Mouse (Mus musculus) cerebellum, adult 9-11 months (tissue): Measurements from ENCODE around the gene Hist1h4m.
"Not testable (repeated sequence)": the region's sequence is repeated elsewhere in the genome, so short reads cannot be mapped to it uniquely, and the experiment has no call there.

ENCODE experiments used
- DNase-seq: peaks from one replicate; pipeline ENCODE4 v3.0.0; 2022

Hist1h4m gene

GRCm38 (mm10) chr13:21811539-21811938 is at the start of gene Hist1h4m:
Gene Hist1h4m, plus strand, starts transcription at chr13:21811746.
- peak; percentile 26 for DNase-seq

- peak; percentile 77 for DNase-seq
These were observed 32.5 kb upstream of the Hist1h4m start for GRCm38 (mm10) chr13:21778814-21779766.

GRCm38 (mm10) chr13:21779767-21780731 is 31.5 kb upstream of the Hist1h4m start, which contains the start of gene Hist1h1b:
Gene Hist1h1b, minus strand, starts transcription at chr13:21780625.
- peak; percentile 79 for DNase-seq

- no peak for DNase-seq
These were observed 30.5 kb upstream of the Hist1h4m start for GRCm38 (mm10) chr13:21781021-21781555.

- no peak for DNase-seq
These were observed 29.9 kb upstream of the Hist1h4m start for GRCm38 (mm10) chr13:21781639-21782038.

GRCm38 (mm10) chr13:21782361-21783254 is 28.9 kb upstream of the Hist1h4m start:
- peak; percentile 57 for DNase-seq

GRCm38 (mm10) chr13:21783255-21783617 is 28.3 kb upstream of the Hist1h4m start, which contains the start of gene Hist1h3i:
Gene Hist1h3i, minus strand, starts transcription at chr13:21783370.
- peak; percentile 75 for DNase-seq

GRCm38 (mm10) chr13:21783734-21784161 is 27.8 kb upstream of the Hist1h4m start:
- peak; percentile 34 for DNase-seq

GRCm38 (mm10) chr13:21784311-21784710 is 27.2 kb upstream of the Hist1h4m start:
- DNase-seq = no peak

GRCm38 (mm10) chr13:21786189-21786898 is 25.2 kb upstream of the Hist1h4m start:
- no peak for DNase-seq

GRCm38 (mm10) chr13:21786899-21787629 is 24.5 kb upstream of the Hist1h4m start, which contains the start of the genes Hist1h2an and Hist1h2bp:
Gene Hist1h2an, minus strand, starts transcription at chr13:21787218.
Gene Hist1h2bp, plus strand, starts transcription at chr13:21787461.
- DNase-seq = peak; percentile 95

GRCm38 (mm10) chr13:21787760-21788593 is 23.6 kb upstream of the Hist1h4m start:
- DNase-seq = no peak

- DNase-seq = no peak
These were observed 21.6 kb upstream of the Hist1h4m start for GRCm38 (mm10) chr13:21789925-21790324.

- DNase-seq = no peak
These were observed 20.8 kb upstream of the Hist1h4m start for GRCm38 (mm10) chr13:21790601-21791283.

- no peak for DNase-seq
These were observed 16.0 kb upstream of the Hist1h4m start for GRCm38 (mm10) chr13:21795584-21795983.

GRCm38 (mm10) chr13:21797163-21797562 is 14.4 kb upstream of the Hist1h4m start:
- not testable (repeated sequence) for DNase-seq

- not testable (repeated sequence) for DNase-seq
These were observed 8.5 kb upstream of the Hist1h4m start for GRCm38 (mm10) chr13:21803058-21803457.

- not testable (repeated sequence) for DNase-seq
These were observed 1.5 kb upstream of the Hist1h4m start, which contains the start of the genes Hist1h2bq and Hist1h2ao for GRCm38 (mm10) chr13:21810073-21810472. Gene Hist1h2bq, minus strand, starts transcription at chr13:21810197. Gene Hist1h2ao, plus strand, starts transcription at chr13:21810465.
